Mouse (Mus musculus): ENCODE measurements around the gene Timm23. TPM values are rescaled to one million over a fixed set of nuclear protein-coding genes. Genes with fewer than 3 reads are reported as not detected.
A peak's percentile ranks its signal among the peaks of the same experiment; 100 is the strongest.

Gene Timm23
- polyA plus RNA-seq, 1 experiment from 2014 or later, result 279 TPM

DNA sequence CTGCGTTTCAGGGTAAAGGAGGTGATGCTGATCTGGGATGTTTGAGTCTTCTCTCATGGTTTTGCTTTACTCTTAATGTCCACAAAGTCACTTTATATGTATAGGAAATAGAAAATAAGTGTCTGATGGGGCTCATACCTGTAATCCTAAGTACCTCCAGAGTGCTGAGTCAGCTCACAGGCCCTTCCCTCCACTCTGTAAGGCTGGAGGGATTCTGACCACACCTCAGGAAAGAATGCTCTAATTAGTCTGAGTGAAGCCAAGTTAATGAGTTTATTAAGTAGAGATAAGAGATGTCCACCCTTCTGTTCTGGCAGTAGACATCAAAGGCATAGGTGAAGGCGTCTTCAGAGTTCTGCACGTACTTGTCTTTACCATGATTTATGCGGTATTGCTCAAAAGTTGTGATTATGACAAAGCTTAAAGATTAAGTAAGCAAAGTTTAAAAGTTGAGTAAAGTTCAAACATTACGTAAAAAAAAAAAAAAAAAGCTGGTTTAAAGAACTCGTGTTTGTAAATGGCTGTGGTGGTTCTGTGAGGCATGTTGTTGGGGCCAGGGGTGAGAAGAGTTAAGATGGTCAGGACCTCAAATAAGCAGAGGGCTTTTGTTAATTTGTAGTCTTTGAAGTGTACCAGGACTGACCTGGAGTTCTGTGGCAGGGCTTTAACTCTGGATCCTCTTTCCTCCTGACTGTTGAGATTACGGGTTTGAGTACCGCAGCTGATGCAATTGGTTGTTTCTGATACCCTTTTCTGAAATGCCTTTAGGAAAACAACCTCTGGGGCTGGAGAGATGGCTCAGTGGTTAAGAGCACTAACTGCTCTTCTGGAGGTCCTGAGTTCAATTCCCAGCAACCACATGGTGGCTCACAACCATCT lies 37.3 kb downstream of the Timm23 start:
- H3K9ac ChIP-seq, result no peak overlapping the region
- H3K4me3 ChIP-seq, result no peak overlapping the region
- peaks cover 28% of the 10 kb centered on the region for H3K4me1 ChIP-seq
- WGBS, result 78% methylated on average over 8 of the region's 8 CpGs
- ATAC-seq (ENCODE audit: insufficient number of reproducible peaks, insufficient read depth, low FRiP score, low TSS enrichment, low read depth), result no peak
- H3K27ac ChIP-seq, result no peak overlapping the region
- no peaks in the 10 kb centered on the region for H3K9me3 ChIP-seq
- 0 out of 2 replicates have a peak overlapping the region, but pooled peaks have one; percentile 86 for H3K4me2 ChIP-seq
- H3K27me3 ChIP-seq, result no peaks in the 10 kb centered on the region
- no peaks in the 10 kb centered on the region for H3K36me3 ChIP-seq

DNA sequence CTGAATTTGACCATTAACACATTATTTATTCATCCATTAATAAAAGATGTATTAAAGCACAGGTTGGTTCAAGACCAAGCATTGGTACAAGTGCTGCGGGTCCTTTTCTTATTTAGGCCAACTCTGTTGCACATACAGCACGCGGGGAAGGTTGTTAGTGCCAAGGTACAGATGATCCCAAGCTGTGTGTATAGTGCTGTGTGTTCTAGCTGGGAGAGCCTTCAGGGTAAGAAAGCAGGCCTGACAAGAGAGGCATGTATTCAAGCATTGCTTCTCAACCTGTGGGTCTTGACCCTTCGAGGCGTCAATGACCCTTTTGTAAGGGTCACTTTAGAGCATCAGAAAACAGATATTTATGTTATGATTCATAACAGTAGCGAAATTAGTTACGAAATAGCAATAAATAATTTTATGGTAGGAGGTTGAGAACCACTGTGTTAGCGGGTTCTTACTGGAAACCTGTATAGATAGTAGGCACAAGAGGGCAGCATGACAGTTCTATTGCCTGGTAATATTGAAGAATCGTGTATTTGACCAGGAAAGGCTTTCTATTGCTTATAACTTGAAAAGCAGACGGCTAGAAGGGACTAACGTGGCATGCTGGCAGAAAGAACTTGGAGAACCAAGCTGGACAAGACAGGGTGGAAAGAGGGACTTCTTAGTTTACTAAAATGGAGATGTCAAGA lies 38.4 kb downstream of the Timm23 start:
- H3K27ac ChIP-seq, result no peak overlapping the region
- H3K27me3 ChIP-seq, result no peaks in the 10 kb centered on the region
- WGBS, result 89% methylated on average over 11 of the region's 11 CpGs
- H3K4me3 ChIP-seq, result no peak overlapping the region
- no peak for ATAC-seq (ENCODE audit: insufficient number of reproducible peaks, insufficient read depth, low FRiP score, low TSS enrichment, low read depth)
- no peak overlapping the region for H3K9ac ChIP-seq
- peaks cover 27% of the 10 kb centered on the region for H3K4me1 ChIP-seq
- H3K4me2 ChIP-seq, result no peak overlapping the region
- H3K36me3 ChIP-seq, result no peaks in the 10 kb centered on the region
- H3K9me3 ChIP-seq, result no peaks in the 10 kb centered on the region

DNA sequence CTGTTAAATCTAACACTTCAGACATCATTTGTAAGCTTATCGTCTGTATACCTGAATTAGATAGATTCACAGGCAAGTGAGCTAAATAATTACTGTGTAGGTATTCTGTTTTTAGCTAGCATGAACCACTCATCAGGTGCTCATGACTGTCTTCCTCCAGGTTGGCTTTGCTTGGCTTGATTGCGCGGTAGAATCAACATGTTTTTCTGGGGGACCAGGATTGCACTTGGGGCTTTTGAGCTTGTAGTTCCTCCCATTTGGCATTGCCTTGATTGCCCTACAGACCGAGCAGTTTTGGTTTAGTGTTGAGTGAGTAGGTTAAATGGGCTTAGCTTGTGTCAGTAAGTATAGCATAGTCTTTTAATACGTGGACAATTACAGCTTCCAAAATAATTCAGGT lies 39.5 kb downstream of the Timm23 start:
- WGBS, result 93% methylated on average over 5 of the region's 5 CpGs
- ATAC-seq (ENCODE audit: insufficient number of reproducible peaks, insufficient read depth, low FRiP score, low TSS enrichment, low read depth), result no peak
- Histone ChIP-seq H3K27me3 (no peaks in the 10 kb centered on the region), H3K9ac (no peak overlapping the region), H3K4me1 (peaks cover 23% of the 10 kb centered on the region), H3K27ac (no peak overlapping the region), H3K9me3 (no peaks in the 10 kb centered on the region), H3K4me3 (no peak overlapping the region), H3K4me2 (no peak overlapping the region), H3K36me3 (no peaks in the 10 kb centered on the region)

DNA sequence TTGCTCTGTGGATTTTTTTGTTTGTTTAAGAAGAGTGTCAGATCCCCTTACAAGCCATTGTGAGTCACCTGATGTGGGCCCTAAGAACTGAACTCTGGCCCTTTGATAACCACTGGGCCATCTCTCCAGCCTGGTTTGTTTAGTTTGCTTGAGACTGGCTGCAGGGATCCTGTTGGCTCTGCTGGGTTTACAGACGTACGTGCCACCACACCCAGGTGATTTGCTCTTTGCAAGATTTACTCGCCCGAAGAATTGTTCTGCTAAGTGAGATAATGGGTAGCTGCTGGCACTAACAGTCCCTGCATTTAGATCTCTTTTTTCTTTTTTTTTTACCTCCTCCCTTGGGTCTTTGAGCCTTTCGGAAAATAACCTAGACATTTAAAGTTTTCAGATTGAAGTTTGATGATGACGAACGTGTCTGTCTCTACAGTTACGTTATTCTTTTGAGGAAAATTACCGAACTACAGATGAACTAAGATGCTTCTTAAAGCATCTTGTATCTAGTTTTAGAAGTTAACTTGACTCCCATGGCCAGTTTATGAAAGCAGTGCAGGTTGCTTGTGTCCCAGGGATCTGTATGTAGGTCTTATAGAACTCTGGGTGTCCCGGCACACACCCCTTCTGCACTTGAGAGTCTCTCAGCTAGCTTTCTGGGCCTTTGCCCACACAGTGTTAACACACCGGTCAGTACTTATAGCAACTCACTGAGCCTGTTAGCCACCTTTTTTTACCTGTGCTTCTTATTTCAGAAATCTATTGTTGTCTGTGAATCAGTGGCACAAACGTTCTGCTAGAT lies 40.4 kb downstream of the Timm23 start:
- Histone ChIP-seq H3K4me3 (peak overlapping the region; percentile 93; the same call in 1 of the 2 replicates), H3K4me1 (peaks cover 23% of the 10 kb centered on the region), H3K4me2 (peak overlapping the region; percentile 89), H3K36me3 (no peaks in the 10 kb centered on the region), H3K9me3 (no peaks in the 10 kb centered on the region), H3K9ac (peak overlapping the region; percentile 96; the same call in 1 of the 2 replicates), H3K27ac (no peak overlapping the region), H3K27me3 (no peaks in the 10 kb centered on the region)
- WGBS, result 88% methylated on average over 12 of the region's 12 CpGs
- ATAC-seq (ENCODE audit: insufficient number of reproducible peaks, insufficient read depth, low FRiP score, low TSS enrichment, low read depth), result no peak

DNA sequence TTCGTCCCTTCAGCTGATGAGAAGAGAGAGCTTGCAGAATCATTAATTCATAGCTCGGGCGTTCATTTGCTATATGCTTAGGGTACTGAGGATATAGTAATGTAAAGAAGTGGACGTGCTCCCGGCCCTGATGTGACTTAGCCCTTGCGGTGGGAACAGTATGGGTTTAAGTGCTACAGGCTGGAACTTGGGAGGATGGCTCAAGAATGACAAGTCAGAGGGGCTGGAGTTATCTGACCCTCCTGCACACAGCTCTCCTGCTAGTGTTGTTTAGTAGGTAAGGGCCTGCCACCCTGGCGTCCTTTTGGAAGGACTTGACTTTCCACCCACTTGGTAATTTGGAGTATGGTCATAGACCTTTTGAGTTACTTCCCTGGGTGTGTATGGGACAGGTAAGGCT lies 41.1 kb downstream of the Timm23 start:
- H3K4me2 ChIP-seq, result peak overlapping the region; percentile 89
- 38% methylated on average over 7 of the region's 7 CpGs for WGBS

DNA sequence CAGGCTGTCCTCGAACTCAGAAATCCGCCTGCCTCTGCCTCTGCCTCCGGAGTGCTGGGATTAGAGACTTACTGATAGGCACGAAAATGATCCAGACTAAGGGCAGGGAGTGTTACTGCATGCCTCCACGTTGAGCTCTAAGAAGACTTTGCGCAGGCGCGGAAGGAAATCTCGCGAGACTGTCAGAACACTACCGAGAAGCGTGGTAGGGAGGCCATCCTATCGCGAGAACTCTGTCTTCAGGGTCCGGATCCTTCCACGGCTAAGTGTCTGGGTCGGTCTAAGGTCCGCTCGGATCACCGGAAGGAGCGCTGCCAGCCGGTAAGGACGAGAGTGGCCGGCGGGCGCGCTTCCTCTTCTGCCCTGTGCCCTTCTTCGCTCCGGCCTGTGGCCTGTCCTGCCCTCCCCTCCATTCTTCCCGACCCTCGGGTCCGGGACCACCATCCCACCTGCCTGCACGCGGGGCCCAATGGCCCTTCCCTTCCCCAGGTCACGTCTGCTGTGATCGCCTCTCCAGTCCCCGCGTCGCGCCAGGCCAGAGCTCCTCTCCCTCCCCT lies 41.9 kb downstream of the Timm23 start, which contains the start of gene Ncoa4:
Gene Ncoa4, plus strand, starts transcription at position 176 of the 557 bp plus-strand sequence.
- H3K27me3 ChIP-seq, result no peaks in the 10 kb centered on the region
- H3K4me2 ChIP-seq, result peak within 1 kb of the TSS; percentile 89
- WGBS, result under 1% methylated on average over 40 of the region's 40 CpGs
- H3K4me3 ChIP-seq, result peak within 1 kb of the TSS; percentile 93
- peak within 1 kb of the TSS; percentile 96 for H3K9ac ChIP-seq
- H3K36me3 ChIP-seq, result no peaks in the 10 kb centered on the region
- H3K4me1 ChIP-seq, result peaks cover 13% of the 10 kb centered on the region
- peak; percentile 93 for ATAC-seq (ENCODE audit: insufficient number of reproducible peaks, insufficient read depth, low FRiP score, low TSS enrichment, low read depth)
- no peaks in the 10 kb centered on the region for H3K9me3 ChIP-seq
- peak within 1 kb of the TSS; percentile 75 for H3K27ac ChIP-seq

More for the DNA sequence above, 41.1 kb downstream of the Timm23 start:
- Histone ChIP-seq H3K9me3 (no peaks in the 10 kb centered on the region), H3K27me3 (no peaks in the 10 kb centered on the region), H3K27ac (no peak overlapping the region), H3K4me1 (peaks cover 21% of the 10 kb centered on the region), H3K9ac (peak overlapping the region; percentile 96), H3K4me3 (peak overlapping the region; percentile 93), H3K36me3 (no peaks in the 10 kb centered on the region)
- ATAC-seq (ENCODE audit: insufficient number of reproducible peaks, insufficient read depth, low FRiP score, low TSS enrichment, low read depth), result no peak

DNA sequence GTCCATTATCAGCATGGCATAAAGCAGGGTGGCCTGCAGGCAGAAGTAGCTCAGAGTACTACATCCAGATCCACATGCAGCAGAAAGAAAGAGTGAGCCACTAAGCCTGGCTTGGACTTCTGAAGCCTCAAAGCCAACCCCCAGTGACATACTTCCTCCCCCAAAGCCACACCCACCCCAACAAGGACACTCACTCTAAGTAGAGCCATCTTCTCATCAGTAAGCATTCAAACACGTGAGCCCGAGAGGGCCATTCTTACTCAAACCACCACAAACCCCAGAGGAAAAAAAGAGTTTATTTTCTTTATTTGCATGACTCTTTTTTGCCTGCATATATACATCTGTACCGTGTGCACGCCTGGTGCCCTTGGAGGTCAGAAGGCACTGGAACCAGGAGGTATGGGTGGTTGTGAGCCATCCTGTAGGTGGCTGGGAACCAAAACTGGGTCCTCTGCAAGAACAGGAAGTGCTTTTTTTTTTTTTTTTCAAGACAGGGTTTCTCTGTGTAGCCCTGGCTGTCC lies 42.5 kb downstream of the Timm23 start:
- WGBS, result 27% methylated on average over 4 of the region's 4 CpGs
- Histone ChIP-seq H3K27me3 (no peaks in the 10 kb centered on the region), H3K9ac (peak overlapping the region; percentile 96), H3K27ac (peak overlapping the region; percentile 35; the same call in 1 of the 2 replicates), H3K4me1 (peaks cover 11% of the 10 kb centered on the region), H3K36me3 (no peaks in the 10 kb centered on the region), H3K4me2 (peak overlapping the region; percentile 89), H3K4me3 (peak overlapping the region; percentile 93), H3K9me3 (no peaks in the 10 kb centered on the region)
- no peak; the same call in 1 of the 2 replicates for ATAC-seq (ENCODE audit: insufficient number of reproducible peaks, insufficient read depth, low FRiP score, low TSS enrichment, low read depth)

DNA sequence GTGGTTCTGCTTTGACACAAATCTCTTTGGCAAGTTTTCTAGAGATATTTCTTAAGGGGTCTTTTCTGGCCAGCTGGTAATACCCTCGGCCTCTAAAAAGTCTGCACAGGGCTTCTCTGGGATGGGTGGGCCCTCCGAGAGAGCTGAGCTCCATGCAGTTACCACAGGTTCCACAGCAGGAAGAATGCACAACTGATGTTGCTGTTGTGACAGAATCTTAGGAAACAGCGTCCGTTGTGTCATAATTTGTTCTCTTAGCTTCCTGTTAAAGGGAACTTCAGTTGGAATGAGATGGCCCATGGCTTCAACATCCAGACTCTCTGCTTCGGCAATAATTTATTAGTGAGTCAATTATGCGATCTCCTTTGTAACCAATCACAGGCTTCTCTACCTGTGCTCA lies 46.9 kb downstream of the Timm23 start:
- no peak overlapping the region for H3K4me2 ChIP-seq
- 82% methylated on average over 6 of the region's 6 CpGs for WGBS

DNA sequence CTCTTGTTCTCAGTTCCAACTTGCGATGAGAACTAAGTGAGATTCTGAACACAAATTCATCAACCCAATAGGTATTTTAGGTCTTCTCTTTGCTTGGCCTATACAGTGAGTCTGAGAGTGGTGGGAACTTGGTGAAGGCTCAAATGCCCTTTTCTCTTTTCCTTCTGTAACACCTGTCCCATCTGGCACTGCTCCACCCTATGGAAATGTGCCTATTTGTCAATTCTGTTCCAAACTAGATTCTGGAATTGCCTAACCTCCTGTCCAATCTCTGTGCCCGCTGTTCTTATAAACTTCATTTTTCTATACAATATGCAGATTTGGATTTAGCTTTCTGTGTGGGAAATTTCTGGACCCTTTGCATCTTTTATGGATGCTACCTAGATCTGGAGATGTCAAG lies 48.5 kb downstream of the Timm23 start:
- Histone ChIP-seq H3K27me3 (no peaks in the 10 kb centered on the region), H3K4me1 (no peaks in the 10 kb centered on the region), H3K9ac (no peak overlapping the region), H3K27ac (no peak overlapping the region), H3K9me3 (no peaks in the 10 kb centered on the region), H3K4me2 (no peak overlapping the region), H3K36me3 (no peaks in the 10 kb centered on the region), H3K4me3 (no peak overlapping the region)
- WGBS, result 90% methylated on average over 2 of the region's 2 CpGs
- no peak for ATAC-seq (ENCODE audit: insufficient number of reproducible peaks, insufficient read depth, low FRiP score, low TSS enrichment, low read depth)

More for the DNA sequence above, 46.9 kb downstream of the Timm23 start:
- Histone ChIP-seq H3K27me3 (no peaks in the 10 kb centered on the region), H3K36me3 (no peaks in the 10 kb centered on the region), H3K4me3 (no peak overlapping the region), H3K27ac (no peak overlapping the region), H3K4me1 (no peaks in the 10 kb centered on the region), H3K9ac (no peak overlapping the region), H3K9me3 (no peaks in the 10 kb centered on the region)
- ATAC-seq (ENCODE audit: insufficient number of reproducible peaks, insufficient read depth, low FRiP score, low TSS enrichment, low read depth), result no peak

DNA sequence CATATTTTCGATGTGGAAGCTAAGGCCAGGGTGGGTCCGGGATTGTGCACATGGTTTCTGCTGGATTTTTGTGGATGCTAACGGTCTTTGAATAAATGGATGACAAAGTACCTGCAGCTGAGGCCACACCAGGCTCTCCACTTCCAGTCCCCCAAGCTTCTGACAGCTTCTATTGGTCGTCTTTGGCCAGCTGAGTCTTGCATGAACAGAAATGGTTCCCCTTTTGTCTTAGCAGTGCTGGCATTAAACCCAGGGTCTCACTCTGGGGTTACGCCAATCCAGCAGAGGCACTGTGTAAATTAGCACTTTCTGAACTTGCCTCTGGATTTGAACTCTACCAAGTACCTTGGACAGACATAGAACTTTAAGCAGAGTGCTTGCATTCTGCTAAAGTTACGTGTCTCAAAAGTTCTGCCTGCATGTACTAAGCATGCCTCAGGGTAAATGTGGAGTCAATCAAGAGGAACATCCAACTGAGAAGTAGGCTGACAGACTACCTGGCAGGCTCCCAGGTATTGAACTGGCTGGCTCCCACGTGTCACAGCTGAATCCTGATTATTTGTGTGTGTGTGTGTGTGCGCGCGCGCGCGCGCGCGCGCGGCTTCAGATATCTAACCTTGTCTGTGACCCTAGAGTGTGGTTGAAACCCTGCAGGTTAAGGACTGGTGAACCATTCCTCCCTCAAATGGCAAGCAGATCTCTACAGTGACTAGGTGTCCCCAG lies 49.3 kb downstream of the Timm23 start:
- no peak overlapping the region for H3K9ac ChIP-seq
- 86% methylated on average over 18 of the region's 18 CpGs for WGBS
- no peaks in the 10 kb centered on the region for H3K4me1 ChIP-seq
- H3K36me3 ChIP-seq, result no peaks in the 10 kb centered on the region
- no peaks in the 10 kb centered on the region for H3K27me3 ChIP-seq
- H3K27ac ChIP-seq, result no peak overlapping the region
- no peaks in the 10 kb centered on the region; the same call in 1 of the 2 replicates for H3K9me3 ChIP-seq
- H3K4me3 ChIP-seq, result no peak overlapping the region
- H3K4me2 ChIP-seq, result no peak overlapping the region
- ATAC-seq (ENCODE audit: insufficient number of reproducible peaks, insufficient read depth, low FRiP score, low TSS enrichment, low read depth), result no peak
